Mouse (Mus musculus) heart, embryonic 15.5 days (tissue): ENCODE results near the gene Afap1. TPM values are rescaled to one million over a fixed set of nuclear protein-coding genes. Genes with fewer than 3 reads are reported as not detected.

Experiments
- ATAC-seq: fragments of 200-750 bp; cut with Nextera tagmentation; replicated peaks from 2 replicates; pipeline ENCODE4 v1.8.0; 2017; ENCODE audit warnings: low read depth, moderate TSS enrichment; ENCODE audit not compliant: insufficient number of reproducible peaks, insufficient read depth, low FRiP score
- H3K27ac ChIP-seq: fragments of 300-500 bp; sonication (generic); 2 replicates; pipeline ENCODE4 v1.5.1; 2015; ENCODE audit warnings: mild to moderate bottlenecking, inconsistent platforms
- H3K27me3 ChIP-seq: fragments of 300-500 bp; sonication (generic); 2 replicates; pipeline ENCODE4 v1.6.1; 2015; ENCODE audit warnings: inconsistent platforms
- H3K36me3 ChIP-seq: fragments of 300-500 bp; sonication (generic); 2 replicates; pipeline ENCODE4 v1.6.1; 2015; ENCODE audit warnings: mild to moderate bottlenecking, inconsistent platforms
- H3K4me1 ChIP-seq: fragments of 300-500 bp; sonication (generic); replicated peaks from 2 replicates; pipeline ENCODE4 v1.6.1; 2015; ENCODE audit warnings: inconsistent platforms
- H3K4me2 ChIP-seq: fragments of 300-500 bp; sonication (generic); 2 replicates; pipeline ENCODE4 v1.6.1; 2015; ENCODE audit warnings: inconsistent platforms, mild to moderate bottlenecking, moderate library complexity
- H3K4me3 ChIP-seq: fragments of 300-500 bp; sonication (generic); 2 replicates; pipeline ENCODE4 v1.5.1; 2015; ENCODE audit warnings: mild to moderate bottlenecking, inconsistent platforms
- H3K9ac ChIP-seq: fragments of 300-500 bp; sonication (generic); 2 replicates; pipeline ENCODE4 v1.6.1; 2015; ENCODE audit warnings: mild to moderate bottlenecking, inconsistent platforms
- H3K9me3 ChIP-seq: fragments of 300-500 bp; sonication (generic); replicated peaks from 2 replicates; pipeline ENCODE4 v1.6.1; 2016; ENCODE audit warnings: inconsistent platforms
- WGBS: fragments of 180-500 bp; shearing (Covaris S2); methylation state at CpG from one replicate; pipeline ENCODE4 v1.1.7; 2015; ENCODE audit warnings: mixed read lengths; 5-methylcytosine and 5-hydroxymethylcytosine counted together
- polyA plus RNA-seq: library from polyadenylated mRNA; unstranded; fragments of >200 nt; fragmentation: Nextera tagmentation; extraction: Ambion mirVana; gene quantifications from 2 replicates; pipeline ENCODE4 v1.2.1, GENCODE M21; 2015

Afap1 gene
- polyA plus RNA-seq, 1 experiment from 2014 or later, result 22.6 TPM

DNA sequence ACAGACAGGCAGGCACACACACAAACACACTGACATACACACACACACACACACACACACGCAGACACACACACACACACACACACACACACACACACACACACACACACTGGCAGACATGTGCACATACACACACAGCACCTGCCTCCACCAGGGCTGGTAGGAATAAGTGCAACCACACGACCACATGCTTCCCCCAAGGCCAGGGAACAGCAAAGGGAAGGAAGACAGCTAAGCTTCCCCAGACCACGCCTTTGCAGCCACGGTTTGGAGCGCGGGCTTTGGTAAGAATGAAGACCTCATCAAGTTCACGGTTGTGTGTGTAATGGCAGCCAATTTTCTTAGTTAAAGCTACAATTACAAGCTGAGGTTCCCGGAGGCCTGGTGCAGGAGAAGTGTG lies 67.0 kb downstream of the Afap1 start:
- WGBS, result 72% methylated on average over 7 of the region's 8 CpGs
- Histone ChIP-seq H3K27ac (no peak overlapping the region), H3K36me3 (peaks cover 64% of the 10 kb centered on the region), H3K4me3 (no peak overlapping the region), H3K9ac (no peak overlapping the region), H3K4me2 (no peak overlapping the region), H3K27me3 (no peaks in the 10 kb centered on the region), H3K9me3 (no peaks in the 10 kb centered on the region), H3K4me1 (peaks cover 21% of the 10 kb centered on the region)
- ATAC-seq, result no peak

DNA sequence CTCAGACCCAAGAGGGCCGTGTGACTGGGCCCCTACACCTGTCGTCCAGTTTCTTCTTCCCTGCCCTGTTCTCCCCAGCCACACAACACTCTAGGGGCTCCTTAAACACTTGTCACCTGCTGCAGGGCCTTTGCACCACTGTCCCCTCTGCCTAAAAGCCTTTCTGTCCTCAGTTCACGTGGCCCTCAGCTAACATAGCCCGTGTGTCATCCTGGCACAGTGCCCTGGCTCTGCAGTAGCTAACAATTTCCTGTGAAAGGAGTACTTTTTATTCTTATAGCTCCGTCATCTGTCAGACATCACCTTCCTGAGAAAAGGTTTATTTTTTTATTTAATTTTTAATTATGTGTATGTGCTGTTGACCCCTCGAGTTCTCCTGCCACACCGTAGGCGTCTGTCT lies 68.2 kb downstream of the Afap1 start:
- Histone ChIP-seq H3K27ac (no peak overlapping the region), H3K9ac (no peak overlapping the region), H3K27me3 (no peaks in the 10 kb centered on the region), H3K9me3 (no peaks in the 10 kb centered on the region), H3K4me3 (no peak overlapping the region), H3K4me2 (no peak overlapping the region), H3K4me1 (peaks cover 21% of the 10 kb centered on the region), H3K36me3 (peaks cover 65% of the 10 kb centered on the region)
- WGBS, result 56% methylated on average over 8 of the region's 8 CpGs
- no peak for ATAC-seq

DNA sequence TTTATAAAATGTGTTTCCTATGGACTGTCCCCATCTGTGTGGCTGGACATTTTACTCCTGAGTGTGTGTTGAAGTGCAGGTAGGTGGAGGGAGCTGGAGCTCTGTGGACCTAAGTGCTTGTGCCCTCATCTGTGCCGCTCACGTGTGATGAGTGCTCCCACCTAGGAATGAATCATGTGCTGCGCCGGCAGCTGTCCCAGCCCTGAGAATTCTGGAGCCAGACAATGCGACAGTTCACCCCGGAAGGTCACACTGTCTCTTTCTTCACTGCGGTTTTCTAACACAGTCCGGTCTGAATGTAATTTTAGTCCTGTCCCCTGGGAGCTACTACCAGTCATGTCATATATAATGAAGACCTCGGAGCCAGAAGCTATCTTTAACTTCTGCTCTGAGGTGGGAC lies 70.5 kb downstream of the Afap1 start:
- Histone ChIP-seq H3K36me3 (peaks cover 63% of the 10 kb centered on the region), H3K27me3 (no peaks in the 10 kb centered on the region), H3K4me2 (no peak overlapping the region), H3K4me1 (peaks cover 21% of the 10 kb centered on the region), H3K9ac (no peak overlapping the region), H3K9me3 (no peaks in the 10 kb centered on the region), H3K4me3 (no peak overlapping the region), H3K27ac (peak overlapping the region; percentile 60)
- 39% methylated on average over 9 of the region's 9 CpGs for WGBS
- ATAC-seq, result peak; percentile 49

GRCm38 (mm10) chr5:35965036-35965435 lies 71.9 kb downstream of the Afap1 start:
- Histone ChIP-seq H3K36me3 (peaks cover 77% of the 10 kb centered on the region), H3K9me3 (no peaks in the 10 kb centered on the region)
- no peak for ATAC-seq

DNA sequence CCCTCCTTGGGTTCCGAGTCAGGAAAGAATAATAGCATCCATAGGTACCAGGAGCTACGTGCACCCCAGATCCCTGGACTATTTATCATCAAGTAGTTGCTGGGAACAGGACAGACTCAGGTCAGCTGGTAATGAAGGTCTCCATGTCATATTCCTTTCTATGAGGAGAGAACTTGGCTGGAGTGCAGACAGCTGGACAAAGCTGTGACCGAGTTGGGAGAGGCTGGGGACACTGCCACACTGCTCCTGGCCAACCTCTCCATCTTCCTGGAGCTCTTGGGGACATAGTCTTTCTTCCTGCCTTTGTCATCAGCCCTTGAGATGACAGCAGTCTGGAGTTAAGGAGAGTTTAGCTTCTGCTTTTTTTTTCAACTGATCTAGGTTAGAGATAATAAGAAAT lies 76.7 kb downstream of the Afap1 start:
- H3K27ac ChIP-seq, result no peak overlapping the region; the same call in 1 of the 2 replicates

More at GRCm38 (mm10) chr5:35965036-35965435, 71.9 kb downstream of the Afap1 start:
- WGBS, result 74% methylated on average over 5 of the region's 5 CpGs
- H3K27me3 ChIP-seq, result no peaks in the 10 kb centered on the region
- H3K9ac ChIP-seq, result no peak overlapping the region
- H3K27ac ChIP-seq, result no peak overlapping the region
- H3K4me3 ChIP-seq, result no peak overlapping the region
- peaks cover 21% of the 10 kb centered on the region for H3K4me1 ChIP-seq
- H3K4me2 ChIP-seq, result no peak overlapping the region

DNA sequence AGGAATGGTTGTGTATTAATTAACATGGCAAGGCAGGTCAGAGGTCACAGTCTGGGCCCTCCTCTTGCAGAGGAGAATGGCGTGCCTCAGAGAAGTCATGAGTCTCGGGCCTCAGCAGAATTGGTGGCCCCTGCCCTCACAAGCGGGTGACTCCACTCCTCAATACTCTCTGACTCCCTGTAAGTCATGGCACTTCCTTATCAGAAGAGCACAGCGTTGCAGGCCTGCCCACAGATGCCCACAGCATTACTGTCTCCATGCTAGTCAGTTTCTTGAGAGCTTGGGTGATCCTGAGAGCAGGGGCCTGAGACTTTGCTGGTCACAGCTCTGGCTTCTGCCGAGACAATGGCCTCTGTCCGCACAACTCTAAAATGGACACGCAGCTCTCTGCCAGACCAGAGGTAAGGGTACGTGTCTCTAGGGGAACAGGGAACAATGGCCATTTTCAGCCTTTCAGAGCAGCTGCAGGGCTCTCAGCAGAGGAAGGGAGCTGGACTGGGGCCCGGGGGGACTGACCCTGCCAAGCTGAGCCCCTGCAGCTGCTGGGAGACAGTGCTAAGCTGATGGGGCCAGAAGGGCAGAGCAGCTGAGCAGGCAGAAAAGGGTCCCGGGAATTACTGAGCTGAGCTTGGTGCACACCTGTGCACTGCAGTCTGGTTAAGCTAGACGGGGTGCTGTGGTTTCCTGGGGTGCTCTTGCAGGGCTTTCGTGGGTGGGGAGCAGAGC lies 77.4 kb downstream of the Afap1 start:
- H3K9me3 ChIP-seq, result no peaks in the 10 kb centered on the region
- WGBS, result 61% methylated on average over 12 of the region's 12 CpGs
- H3K27ac ChIP-seq, result peak overlapping the region; percentile 46
- H3K4me1 ChIP-seq, result peaks cover 47% of the 10 kb centered on the region
- no peak for ATAC-seq
- no peaks in the 10 kb centered on the region for H3K27me3 ChIP-seq
- no peak overlapping the region for H3K4me2 ChIP-seq
- no peak overlapping the region for H3K9ac ChIP-seq
- peaks cover 50% of the 10 kb centered on the region for H3K36me3 ChIP-seq
- no peak overlapping the region for H3K4me3 ChIP-seq

More for the DNA sequence above, 76.7 kb downstream of the Afap1 start:
- peaks cover 53% of the 10 kb centered on the region for H3K36me3 ChIP-seq
- H3K9me3 ChIP-seq, result no peaks in the 10 kb centered on the region
- no peak overlapping the region for H3K9ac ChIP-seq
- no peaks in the 10 kb centered on the region for H3K27me3 ChIP-seq
- ATAC-seq, result no peak
- no peak overlapping the region for H3K4me3 ChIP-seq
- WGBS, result 62% methylated on average over 3 of the region's 3 CpGs
- no peak overlapping the region for H3K4me2 ChIP-seq
- peaks cover 41% of the 10 kb centered on the region for H3K4me1 ChIP-seq

DNA sequence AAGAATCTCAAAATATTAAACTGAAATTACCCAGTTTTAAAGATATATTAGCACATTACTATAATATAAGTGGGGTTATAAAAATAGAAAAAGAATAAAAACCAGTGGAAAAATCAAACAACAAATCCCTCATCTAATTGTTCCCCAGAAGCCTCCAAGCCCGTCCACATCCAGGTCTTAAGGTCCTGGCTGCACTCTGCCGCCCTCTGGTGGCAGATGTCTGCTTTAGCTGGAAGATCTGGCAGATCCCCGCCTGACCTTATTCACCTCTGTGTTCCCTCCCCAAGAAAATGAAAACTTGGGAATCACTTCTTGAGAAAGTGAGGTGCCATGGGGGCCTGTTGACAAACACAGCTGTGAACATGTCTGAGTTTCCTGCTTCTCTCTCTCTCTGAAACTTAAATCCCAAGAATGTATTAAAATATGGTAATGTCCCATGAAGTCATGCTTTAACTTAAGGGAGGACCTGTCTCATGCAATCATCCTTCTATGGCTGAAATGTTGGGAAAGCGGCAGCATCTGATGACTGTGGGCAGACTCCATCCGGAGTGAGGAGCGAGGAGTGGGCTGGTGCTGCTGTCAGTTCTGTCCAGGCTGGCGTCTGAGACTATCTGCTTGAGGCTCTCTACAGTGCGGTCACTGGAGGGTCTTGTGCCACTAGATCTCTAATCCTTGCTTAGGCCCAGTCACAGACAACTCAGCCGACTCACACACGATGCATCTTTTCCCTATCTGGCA lies 78.9 kb downstream of the Afap1 start:
- Histone ChIP-seq H3K27ac (no peak overlapping the region), H3K36me3 (peaks cover 51% of the 10 kb centered on the region), H3K9me3 (no peaks in the 10 kb centered on the region), H3K4me3 (no peak overlapping the region), H3K4me2 (no peak overlapping the region), H3K4me1 (peaks cover 52% of the 10 kb centered on the region), H3K27me3 (no peaks in the 10 kb centered on the region), H3K9ac (no peak overlapping the region)
- ATAC-seq, result no peak
- 57% methylated on average over 10 of the region's 10 CpGs for WGBS

DNA sequence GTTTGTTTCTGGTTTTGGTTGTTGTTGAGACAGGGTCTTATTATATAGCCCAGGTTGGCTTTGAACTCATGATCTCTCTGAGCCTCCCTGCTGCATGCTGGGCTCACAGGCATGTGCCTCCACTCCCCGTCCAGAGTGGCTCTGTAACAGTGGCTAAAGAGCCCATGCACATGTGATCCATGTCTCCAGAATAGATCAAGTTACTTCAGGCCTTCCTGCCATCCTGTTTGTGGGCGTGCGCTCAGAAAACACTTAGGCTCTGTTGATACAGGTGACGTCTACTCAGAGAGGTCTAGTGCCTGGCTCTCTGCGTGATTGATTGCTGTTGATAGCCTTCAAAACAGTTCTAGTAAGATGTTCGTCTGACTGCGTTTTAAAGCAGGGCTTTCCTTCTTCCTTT lies 79.6 kb downstream of the Afap1 start:
- Histone ChIP-seq H3K4me1 (peaks cover 52% of the 10 kb centered on the region), H3K9me3 (no peaks in the 10 kb centered on the region), H3K27me3 (no peaks in the 10 kb centered on the region), H3K4me3 (no peak overlapping the region), H3K36me3 (peaks cover 58% of the 10 kb centered on the region), H3K4me2 (no peak overlapping the region), H3K27ac (peak overlapping the region; percentile 79), H3K9ac (no peak overlapping the region)
- ATAC-seq, result no peak
- WGBS, result 48% methylated on average over 7 of the region's 7 CpGs

GRCm38 (mm10) chr5:35973800-35974199 lies 80.7 kb downstream of the Afap1 start:
- Histone ChIP-seq H3K36me3 (peaks cover 57% of the 10 kb centered on the region), H3K4me3 (peak overlapping the region; percentile 21; the same call in 1 of the 2 replicates), H3K4me1 (peaks cover 52% of the 10 kb centered on the region), H3K27ac (peak overlapping the region; percentile 79), H3K9me3 (no peaks in the 10 kb centered on the region), H3K4me2 (peak overlapping the region; percentile 51), H3K27me3 (no peaks in the 10 kb centered on the region), H3K9ac (0 out of 2 replicates have a peak overlapping the region, but pooled peaks have one; percentile 1)
- ATAC-seq, result peak; percentile 76
- WGBS, result 9% methylated on average over 12 of the region's 12 CpGs

- H3K9me3 ChIP-seq, result no peaks in the 10 kb centered on the region
- peak overlapping the region; percentile 51 for H3K4me2 ChIP-seq
- WGBS, result 47% methylated on average over 15 of the region's 15 CpGs
- H3K9ac ChIP-seq, result peak overlapping the region; percentile 32
- H3K27me3 ChIP-seq, result no peaks in the 10 kb centered on the region
- 0 out of 2 replicates have a peak overlapping the region, but pooled peaks have one; percentile 21 for H3K4me3 ChIP-seq
- peak; percentile 15; the same call in 1 of the 2 replicates for ATAC-seq
- peak overlapping the region; percentile 79 for H3K27ac ChIP-seq
- peaks cover 52% of the 10 kb centered on the region for H3K4me1 ChIP-seq
- peaks cover 57% of the 10 kb centered on the region for H3K36me3 ChIP-seq
Measured at GRCm38 (mm10) chr5:35974265-35974664, 81.1 kb downstream of the Afap1 start.

DNA sequence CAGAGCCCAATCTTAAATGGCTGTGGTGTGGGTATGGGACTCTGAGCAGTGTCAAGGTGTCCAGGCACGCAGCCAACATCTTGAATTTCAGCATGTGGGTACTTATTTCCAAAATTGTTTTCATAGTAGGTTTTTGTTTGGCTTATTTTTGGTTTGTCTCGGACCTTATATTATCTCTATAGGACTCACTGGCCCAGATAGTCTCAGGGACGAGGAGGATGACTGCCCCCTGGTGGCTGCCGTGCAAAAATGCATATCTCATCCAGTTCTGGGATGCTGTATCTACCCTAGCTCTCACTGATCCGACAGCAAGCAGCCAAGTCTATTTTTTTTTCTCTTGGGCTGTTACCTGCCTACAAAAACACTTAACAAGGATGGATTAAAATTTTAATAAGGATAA lies 82.6 kb downstream of the Afap1 start:
- peaks cover 51% of the 10 kb centered on the region for H3K36me3 ChIP-seq
- no peaks in the 10 kb centered on the region for H3K27me3 ChIP-seq
- no peak overlapping the region for H3K4me2 ChIP-seq
- no peak overlapping the region for H3K27ac ChIP-seq
- no peak for ATAC-seq
- H3K4me1 ChIP-seq, result peaks cover 46% of the 10 kb centered on the region
- H3K9ac ChIP-seq, result no peak overlapping the region
- H3K9me3 ChIP-seq, result no peaks in the 10 kb centered on the region
- no peak overlapping the region for H3K4me3 ChIP-seq
- 6% methylated on average over 5 of the region's 5 CpGs for WGBS
